Mouse (Mus musculus): ENCODE results near the gene Gpr143.
"Not testable (repeated sequence)": the region's sequence is repeated elsewhere in the genome, so short reads cannot be mapped to it uniquely, and the experiment has no call there.

Gene Gpr143

GRCm38 (mm10) chrX:152781720-152782403 lies at the start of gene Gpr143:
Gene Gpr143 (plus strand): TSS chrX:152781921.
- peak; percentile 18 for DNase-seq

GRCm38 (mm10) chrX:152735283-152735682 lies 46.4 kb upstream of the Gpr143 start:
- DNase-seq: no peak

GRCm38 (mm10) chrX:152738191-152738590 lies 43.5 kb upstream of the Gpr143 start:
- no peak for DNase-seq

- DNase-seq: no peak
These were observed 42.9 kb upstream of the Gpr143 start for GRCm38 (mm10) chrX:152738759-152739368.

GRCm38 (mm10) chrX:152743642-152744041 lies 38.1 kb upstream of the Gpr143 start:
- no peak for DNase-seq

- no peak for DNase-seq
These were observed 35.8 kb upstream of the Gpr143 start for GRCm38 (mm10) chrX:152745925-152746324.

GRCm38 (mm10) chrX:152755819-152756218 lies 25.9 kb upstream of the Gpr143 start:
- DNase-seq: no peak

- DNase-seq: no peak
These were observed 25.4 kb upstream of the Gpr143 start for GRCm38 (mm10) chrX:152756293-152756692.

- no peak for DNase-seq
These were observed 19.3 kb upstream of the Gpr143 start for GRCm38 (mm10) chrX:152762437-152762836.

- DNase-seq: no peak
These were observed 18.9 kb upstream of the Gpr143 start for GRCm38 (mm10) chrX:152762855-152763254.

- DNase-seq: no peak
These were observed 17.6 kb upstream of the Gpr143 start for GRCm38 (mm10) chrX:152764171-152764570.

GRCm38 (mm10) chrX:152768891-152769599 lies 12.7 kb upstream of the Gpr143 start, which contains the start of gene Shroom2:
Gene Shroom2 (minus strand): TSS chrX:152769465.
- peak; percentile 41 for DNase-seq

- peak; percentile 82 for DNase-seq
These were observed 12.0 kb upstream of the Gpr143 start for GRCm38 (mm10) chrX:152769600-152770157.

GRCm38 (mm10) chrX:152788129-152788528 lies 6.4 kb downstream of the Gpr143 start:
- DNase-seq: no peak

GRCm38 (mm10) chrX:152788611-152789010 lies 6.9 kb downstream of the Gpr143 start:
- no peak for DNase-seq

GRCm38 (mm10) chrX:152805317-152805716 lies 23.6 kb downstream of the Gpr143 start:
- no peak for DNase-seq

GRCm38 (mm10) chrX:152813339-152813738 lies 31.6 kb downstream of the Gpr143 start:
- DNase-seq: no peak

GRCm38 (mm10) chrX:152818996-152819395 lies 37.3 kb downstream of the Gpr143 start:
- DNase-seq: peak; percentile 5

- DNase-seq: not testable (repeated sequence)
These were observed 49.4 kb downstream of the Gpr143 start for GRCm38 (mm10) chrX:152831003-152831550.

- peak; percentile 43 for DNase-seq
These were observed 53.2 kb downstream of the Gpr143 start for GRCm38 (mm10) chrX:152834940-152835339.

GRCm38 (mm10) chrX:152855076-152855772 lies 73.5 kb downstream of the Gpr143 start:
- DNase-seq: no peak

Data from embryo, embryonic 11 days (tissue).